Mouse (Mus musculus) hindbrain, embryonic 12.5 days (tissue): Measurements from ENCODE around the gene Fgf22. TPM values are rescaled to one million over a fixed set of nuclear protein-coding genes. Genes with fewer than 3 reads are reported as not detected.
A peak's percentile ranks its signal among the peaks of the same experiment; 100 is the strongest.
"Not testable (repeated sequence)": the region's sequence is repeated elsewhere in the genome, so short reads cannot be mapped to it uniquely, and the experiment has no call there.

ENCODE experiments used
- ATAC-seq: fragments of 200-750 bp; cut with Nextera tagmentation; 2 replicates; pipeline ENCODE4 v1.8.0; 2017; ENCODE audit warnings: moderate TSS enrichment; ENCODE audit not compliant: low FRiP score
- H3K27ac ChIP-seq: fragments of 300-500 bp; sonication (generic); 2 replicates; pipeline ENCODE4 v1.5.1; 2016; ENCODE audit warnings: mild to moderate bottlenecking
- H3K27me3 ChIP-seq: fragments of 300-500 bp; sonication (generic); 2 replicates; pipeline ENCODE4 v1.6.1; 2016; ENCODE audit warnings: mild to moderate bottlenecking
- H3K36me3 ChIP-seq: fragments of 300-500 bp; sonication (generic); 2 replicates; pipeline ENCODE4 v1.6.1; 2016; ENCODE audit warnings: mild to moderate bottlenecking
- H3K4me1 ChIP-seq: fragments of 300-500 bp; sonication (generic); 2 replicates; pipeline ENCODE4 v1.6.1; 2016
- H3K4me2 ChIP-seq: fragments of 300-500 bp; sonication (generic); replicated peaks from 2 replicates; pipeline ENCODE4 v1.6.1; 2016; ENCODE audit warnings: mild to moderate bottlenecking
- H3K4me3 ChIP-seq: fragments of 300-500 bp; sonication (generic); 2 replicates; pipeline ENCODE4 v1.5.1; 2016; ENCODE audit warnings: mild to moderate bottlenecking
- H3K9ac ChIP-seq: fragments of 300-500 bp; sonication (generic); 2 replicates; pipeline ENCODE4 v1.6.1; 2016; ENCODE audit warnings: mild to moderate bottlenecking, moderate library complexity
- H3K9me3 ChIP-seq: fragments of 300-500 bp; sonication (generic); replicated peaks from 2 replicates; pipeline ENCODE4 v1.6.1; 2016; ENCODE audit warnings: mild to moderate bottlenecking
- WGBS: fragments of 180-500 bp; shearing (Covaris S2); methylation state at CpG from one replicate; pipeline ENCODE4 v1.1.7; 2016; 5-methylcytosine and 5-hydroxymethylcytosine counted together
- polyA plus RNA-seq: library from polyadenylated mRNA; unstranded; fragments of >200 nt; fragmentation: Nextera tagmentation; extraction: Ambion mirVana; gene quantifications from 2 replicates; pipeline ENCODE4 v1.2.1, GENCODE M21; 2016

The Fgf22 gene
- polyA plus RNA-seq, 1 experiment from 2014 or later, result 0.72 TPM

DNA sequence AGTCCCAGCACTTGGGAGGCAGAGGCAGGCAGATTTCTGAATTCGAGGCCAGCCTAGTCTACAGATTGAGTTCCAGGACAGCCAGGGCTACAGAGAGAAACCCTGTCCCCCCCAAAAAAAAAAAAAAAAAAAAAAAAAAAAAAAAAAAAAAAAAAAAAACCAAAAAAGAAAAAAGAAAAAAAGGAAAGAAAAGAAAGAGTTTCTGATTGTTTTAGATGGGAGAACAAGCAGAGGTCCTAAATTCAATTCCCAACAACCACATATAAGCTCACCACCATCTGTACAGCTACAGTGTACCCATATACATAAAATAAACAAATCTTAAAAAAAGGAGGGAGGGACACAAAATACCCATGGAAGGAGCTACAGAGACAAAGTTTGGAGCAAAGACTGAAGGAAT lies 4.8 kb downstream of the Fgf22 start:
- H3K4me3 ChIP-seq, H3K27ac ChIP-seq, H3K27me3 ChIP-seq, H3K9me3 ChIP-seq, ATAC-seq, H3K4me2 ChIP-seq, H3K9ac ChIP-seq: not testable (repeated sequence)
- Histone ChIP-seq H3K36me3 (peaks cover 64% of the 10 kb centered on the region), H3K4me1 (peaks cover 17% of the 10 kb centered on the region)
- WGBS, result 100% methylated on average over 1 of the region's 1 CpGs

DNA sequence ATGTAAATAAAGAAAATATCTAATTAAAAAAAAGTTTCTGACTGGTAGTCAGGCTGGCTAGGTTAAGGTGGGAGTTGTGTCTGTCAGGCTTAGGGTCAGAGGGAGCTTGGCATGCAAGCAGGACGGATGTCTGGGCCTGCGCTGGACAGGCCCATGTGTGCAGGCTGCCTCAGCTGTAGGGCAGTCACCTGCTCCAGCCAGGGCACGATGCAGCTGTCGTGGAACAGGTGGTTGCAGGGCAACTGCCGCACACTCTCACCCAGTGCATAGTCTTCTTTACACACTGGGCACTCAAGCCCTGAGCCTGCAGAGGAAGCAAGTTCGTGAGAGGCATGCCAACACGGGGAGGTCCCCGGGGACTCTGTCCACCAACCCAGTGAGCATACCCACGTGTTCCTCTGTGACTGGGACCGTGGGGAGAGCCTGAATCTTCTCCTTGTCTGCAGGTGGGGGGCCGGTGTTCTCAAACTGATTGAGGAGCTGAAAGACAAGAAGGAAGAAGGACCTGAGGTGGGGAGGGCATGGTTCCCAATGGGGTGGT lies 5.8 kb downstream of the Fgf22 start:
- WGBS, result 96% methylated on average over 11 of the region's 11 CpGs
- H3K9ac ChIP-seq, result no peak overlapping the region
- H3K9me3 ChIP-seq, result no peaks in the 10 kb centered on the region

DNA sequence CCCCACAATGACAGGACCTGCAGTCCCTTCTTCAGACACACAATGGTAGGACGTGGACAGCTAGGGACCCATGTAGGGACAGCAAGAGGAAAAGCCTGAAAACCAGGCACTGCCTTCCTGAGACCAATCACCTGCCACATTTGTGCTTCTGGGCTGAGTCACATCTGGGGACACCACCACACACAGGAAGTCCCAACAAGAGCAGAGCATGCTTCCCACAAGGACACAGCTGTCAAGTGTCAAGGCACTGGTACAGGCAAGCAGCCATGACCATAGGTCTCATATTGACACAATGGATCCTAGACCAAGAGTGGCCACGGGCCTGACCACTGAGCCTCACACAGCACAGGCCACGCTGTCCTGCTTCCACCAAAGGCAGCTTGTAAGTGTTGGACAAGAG lies 8.0 kb downstream of the Fgf22 start:
- H3K27me3 ChIP-seq, result no peaks in the 10 kb centered on the region
- H3K27ac ChIP-seq, result no peak overlapping the region
- peaks cover 45% of the 10 kb centered on the region for H3K36me3 ChIP-seq
- H3K4me1 ChIP-seq, result peaks cover 26% of the 10 kb centered on the region
- H3K9ac ChIP-seq, result no peak overlapping the region
- H3K9me3 ChIP-seq, result no peaks in the 10 kb centered on the region
- no peak for ATAC-seq
- no peak overlapping the region for H3K4me3 ChIP-seq
- no peak overlapping the region for H3K4me2 ChIP-seq
- 90% methylated on average over 3 of the region's 3 CpGs for WGBS

More for the DNA sequence above, 5.8 kb downstream of the Fgf22 start:
- no peak overlapping the region for H3K4me2 ChIP-seq
- peaks cover 64% of the 10 kb centered on the region for H3K36me3 ChIP-seq
- ATAC-seq, result no peak
- no peaks in the 10 kb centered on the region for H3K27me3 ChIP-seq
- no peak overlapping the region for H3K27ac ChIP-seq
- H3K4me3 ChIP-seq, result no peak overlapping the region
- H3K4me1 ChIP-seq, result peaks cover 20% of the 10 kb centered on the region

DNA sequence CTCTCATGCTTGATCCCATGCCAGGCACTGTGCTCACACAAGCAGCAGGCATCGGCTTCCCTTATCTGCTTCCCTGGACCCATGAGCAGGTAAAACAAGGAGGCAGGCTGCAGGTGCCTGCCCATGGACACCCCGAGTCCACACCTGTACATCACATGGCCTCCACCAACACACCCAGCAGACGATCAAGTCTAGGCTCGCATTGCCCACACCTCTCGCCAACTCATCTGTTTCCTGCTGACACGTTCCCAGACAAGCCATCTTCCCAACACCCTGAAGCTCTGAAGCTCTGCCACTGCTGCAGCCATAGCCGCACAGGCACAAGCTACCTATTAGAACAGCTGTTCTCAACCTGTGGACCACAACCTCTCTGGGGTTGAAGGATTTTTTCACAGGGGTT lies 9.4 kb downstream of the Fgf22 start:
- H3K4me1 ChIP-seq, result peaks cover 31% of the 10 kb centered on the region
- H3K27ac ChIP-seq, result no peak overlapping the region
- H3K4me2 ChIP-seq, result no peak overlapping the region
- ATAC-seq, result no peak
- H3K36me3 ChIP-seq, result peaks cover 31% of the 10 kb centered on the region
- H3K9me3 ChIP-seq, result no peaks in the 10 kb centered on the region
- WGBS, result 91% methylated on average over 7 of the region's 7 CpGs
- H3K27me3 ChIP-seq, result no peaks in the 10 kb centered on the region
- peak overlapping the region; percentile 4; the same call in 1 of the 2 replicates for H3K9ac ChIP-seq
- no peak overlapping the region for H3K4me3 ChIP-seq

DNA sequence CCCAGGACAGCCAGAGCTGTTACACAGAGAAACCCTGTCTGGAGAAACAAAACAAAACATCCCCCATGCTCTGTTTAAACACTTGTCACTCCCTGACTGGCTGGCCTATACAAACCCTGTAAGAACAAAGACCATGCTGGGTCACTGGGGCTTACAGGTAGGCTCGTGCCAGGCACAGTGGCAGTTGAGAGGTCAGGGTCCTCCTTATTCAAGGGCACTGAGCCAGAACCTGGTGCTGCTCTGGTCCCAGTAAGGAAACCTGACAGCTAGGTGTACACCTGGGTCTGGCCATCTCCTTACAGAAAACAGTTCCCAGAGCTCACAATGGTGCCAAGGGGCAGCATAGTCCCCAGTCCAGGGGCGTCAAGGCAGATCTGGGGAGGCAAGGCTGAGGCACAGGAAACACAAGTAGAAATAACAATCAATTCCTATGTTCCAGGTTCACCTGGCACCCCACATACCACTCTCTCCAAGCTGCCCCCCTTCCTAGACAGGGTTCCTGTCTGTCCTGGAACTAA lies 10.4 kb downstream of the Fgf22 start:
- WGBS, result 74% methylated on average over 2 of the region's 2 CpGs
- peak overlapping the region; percentile 95 for H3K9ac ChIP-seq
- 0 out of 2 replicates have a peak overlapping the region, but pooled peaks have one; percentile 94 for H3K27ac ChIP-seq
- H3K27me3 ChIP-seq, result no peaks in the 10 kb centered on the region
- H3K36me3 ChIP-seq, result peaks cover 25% of the 10 kb centered on the region
- H3K4me2 ChIP-seq, result peak overlapping the region; percentile 92
- ATAC-seq, result no peak
- no peaks in the 10 kb centered on the region for H3K9me3 ChIP-seq
- peak overlapping the region; percentile 93 for H3K4me3 ChIP-seq
- peaks cover 31% of the 10 kb centered on the region for H3K4me1 ChIP-seq

DNA sequence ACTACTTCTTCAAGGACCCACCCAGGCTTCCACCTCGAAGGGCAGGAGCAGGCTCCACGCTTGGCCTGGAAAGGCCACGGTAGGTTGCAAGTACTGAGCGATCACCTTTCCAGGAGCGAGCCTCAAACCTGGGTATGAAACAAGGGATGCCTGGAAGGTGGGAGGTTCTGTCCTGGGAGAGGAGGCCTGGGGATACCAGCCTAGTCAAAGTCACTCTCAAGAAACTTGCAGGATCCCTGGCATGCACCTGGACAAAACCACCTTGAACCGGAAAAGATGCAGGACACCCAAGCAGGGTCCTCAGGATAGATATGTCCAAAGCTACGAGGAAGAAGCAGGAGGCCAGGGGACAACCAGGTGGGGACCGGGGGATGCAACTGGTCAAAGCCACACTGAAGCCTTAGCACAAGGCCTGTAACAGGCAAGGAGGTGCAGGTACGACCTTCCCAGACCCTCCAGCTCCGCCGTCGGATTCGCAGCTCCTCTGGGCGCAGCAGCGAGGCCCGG lies 11.2 kb downstream of the Fgf22 start:
- Histone ChIP-seq H3K9ac (peak overlapping the region; percentile 95), H3K4me1 (peaks cover 31% of the 10 kb centered on the region), H3K9me3 (no peaks in the 10 kb centered on the region), H3K4me2 (peak overlapping the region; percentile 92), H3K36me3 (peaks cover 17% of the 10 kb centered on the region), H3K27me3 (0 out of 2 replicates have a peak, but pooled peaks cover 5% of the 10 kb centered on the region), H3K4me3 (peak overlapping the region; percentile 93), H3K27ac (peak overlapping the region; percentile 94)
- ATAC-seq, result no peak
- 10% methylated on average over 16 of the region's 16 CpGs for WGBS

DNA sequence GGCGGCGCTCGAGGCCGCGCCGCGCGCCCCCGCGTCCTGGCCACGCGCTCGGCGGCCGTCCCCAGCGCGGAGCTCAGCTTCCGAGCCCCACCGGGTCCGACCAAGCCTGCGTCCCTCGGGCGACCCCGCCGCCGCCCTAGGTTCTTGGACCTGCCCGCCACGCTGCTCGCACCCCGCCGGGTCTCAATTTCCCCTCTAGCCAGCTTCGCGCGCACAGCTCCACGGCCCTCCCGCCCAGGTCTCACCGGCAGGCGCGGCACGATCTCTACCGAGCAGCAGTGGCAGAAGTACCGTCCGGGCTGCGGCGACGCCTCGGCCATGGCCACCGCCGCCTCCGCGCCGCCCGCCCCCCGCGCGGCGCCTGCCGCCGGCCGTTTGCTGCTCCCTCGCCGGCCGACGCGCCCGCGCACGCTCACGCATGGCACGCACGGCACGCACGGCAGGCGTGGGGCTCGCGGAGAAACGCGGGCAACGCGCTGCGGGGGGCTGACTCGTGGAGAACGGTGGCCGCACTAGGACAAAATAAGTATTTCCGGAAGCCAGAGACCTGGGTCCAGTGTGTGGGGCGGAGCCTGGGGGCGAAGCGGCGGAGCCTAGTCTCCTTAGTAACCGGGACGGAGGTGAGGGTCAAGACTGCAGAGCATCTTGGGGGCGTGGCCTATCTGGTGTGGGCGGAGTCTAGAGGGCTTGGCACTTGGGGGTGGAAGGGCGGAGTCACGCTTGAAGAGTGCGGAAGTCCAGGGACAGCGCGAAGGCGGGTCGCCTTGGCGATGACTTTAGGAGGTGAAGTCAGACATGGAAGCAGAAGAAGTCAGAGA lies 11.8 kb downstream of the Fgf22 start, which contains the start of gene Rnf126:
Gene Rnf126, minus strand, starts transcription at position 445 of the 818 bp plus-strand sequence.
- H3K36me3 ChIP-seq, result peaks cover 11% of the 10 kb centered on the region
- peak within 1 kb of the TSS; percentile 92 for H3K4me2 ChIP-seq
- H3K4me1 ChIP-seq, result peaks cover 31% of the 10 kb centered on the region

DNA sequence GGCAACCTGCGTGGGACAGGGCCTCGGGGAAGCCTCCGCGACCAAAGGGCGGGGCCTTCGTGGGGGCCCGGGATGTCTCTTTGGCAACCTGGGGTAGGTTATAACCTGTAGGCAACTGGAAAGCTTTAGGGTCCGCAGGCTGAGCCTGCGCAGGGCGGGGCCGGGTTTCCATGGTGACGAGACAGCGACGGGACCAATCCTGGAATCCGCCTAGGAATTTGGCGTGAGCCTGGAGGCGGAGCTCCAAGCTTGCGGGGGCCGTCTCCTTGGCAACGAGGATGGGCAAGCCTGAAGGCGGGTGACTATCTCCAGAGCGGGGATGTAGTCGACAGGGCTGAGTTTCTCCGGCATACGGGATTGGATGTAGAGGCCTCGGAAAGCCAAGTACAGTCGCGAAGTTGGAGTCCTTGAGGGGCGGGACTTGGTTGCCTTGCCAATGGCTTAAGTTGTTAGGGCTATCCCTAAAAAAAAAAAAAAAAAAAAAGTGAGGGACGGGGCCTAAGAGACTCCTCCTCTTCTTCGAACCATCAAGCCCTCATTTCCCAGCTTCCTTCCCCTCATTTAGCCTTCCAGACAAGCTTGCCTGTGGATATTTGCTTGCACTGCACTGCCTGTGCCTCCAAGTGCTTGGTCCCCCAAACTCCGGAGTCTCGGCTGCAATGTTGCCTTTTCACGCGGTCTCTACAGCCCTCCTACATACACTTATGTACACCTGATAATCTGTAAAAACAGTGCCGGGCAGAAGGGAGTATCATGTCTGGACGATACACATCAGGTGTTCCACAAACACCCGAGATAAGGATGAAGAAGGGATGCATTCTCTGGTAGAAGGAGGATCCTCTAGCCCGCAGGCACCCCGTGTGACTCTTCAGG lies 12.7 kb downstream of the Fgf22 start:
- peak overlapping the region; percentile 94 for H3K27ac ChIP-seq
- peaks cover 2% of the 10 kb centered on the region; the same call in 1 of the 2 replicates for H3K36me3 ChIP-seq
- H3K9me3 ChIP-seq, result no peaks in the 10 kb centered on the region; the same call in 1 of the 2 replicates
- peak; percentile 86 for ATAC-seq
- H3K27me3 ChIP-seq, result 0 out of 2 replicates have a peak, but pooled peaks cover 5% of the 10 kb centered on the region
- H3K4me1 ChIP-seq, result peaks cover 31% of the 10 kb centered on the region
- peak overlapping the region; percentile 92 for H3K4me2 ChIP-seq
- H3K4me3 ChIP-seq, result peak overlapping the region; percentile 93
- peak overlapping the region; percentile 51 for H3K9ac ChIP-seq
- 13% methylated on average over 40 of the region's 40 CpGs for WGBS

More for the DNA sequence above, 11.8 kb downstream of the Fgf22 start, which contains the start of gene Rnf126:
- peak within 1 kb of the TSS; percentile 95 for H3K9ac ChIP-seq
- H3K4me3 ChIP-seq, result peak within 1 kb of the TSS; percentile 93
- H3K27ac ChIP-seq, result peak within 1 kb of the TSS; percentile 94
- under 1% methylated on average over 98 of the region's 101 CpGs for WGBS
- 0 out of 2 replicates have a peak, but pooled peaks cover 5% of the 10 kb centered on the region for H3K27me3 ChIP-seq
- H3K9me3 ChIP-seq, result no peaks in the 10 kb centered on the region
- peak; percentile 92 for ATAC-seq

DNA sequence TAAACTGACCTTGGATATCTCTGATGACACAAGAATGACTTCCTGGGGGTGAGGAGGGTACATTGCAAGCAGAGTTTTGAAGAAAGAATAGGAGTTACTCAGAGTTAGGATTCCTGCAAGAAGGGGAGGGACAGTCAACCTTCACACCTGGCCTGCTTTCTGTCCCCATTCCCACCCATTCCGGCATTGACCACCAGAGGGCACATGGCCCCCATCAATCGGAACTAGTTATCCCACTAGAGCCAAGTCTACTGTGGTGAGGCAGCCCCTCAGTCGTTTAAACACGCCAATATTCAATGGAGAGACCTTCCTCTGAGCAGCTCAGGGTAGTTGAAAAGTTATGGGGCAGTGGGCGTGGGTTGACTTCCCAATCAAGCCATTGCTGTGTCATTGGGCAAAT lies 13.5 kb downstream of the Fgf22 start:
- Histone ChIP-seq H3K4me1 (peaks cover 31% of the 10 kb centered on the region), H3K27me3 (0 out of 2 replicates have a peak, but pooled peaks cover 5% of the 10 kb centered on the region), H3K9ac (no peak overlapping the region), H3K9me3 (no peaks in the 10 kb centered on the region; the same call in 1 of the 2 replicates), H3K4me3 (no peak overlapping the region), H3K4me2 (no peak overlapping the region), H3K27ac (no peak overlapping the region), H3K36me3 (no peaks in the 10 kb centered on the region)
- WGBS, result under 1% methylated on average over 5 of the region's 5 CpGs
- no peak for ATAC-seq

DNA sequence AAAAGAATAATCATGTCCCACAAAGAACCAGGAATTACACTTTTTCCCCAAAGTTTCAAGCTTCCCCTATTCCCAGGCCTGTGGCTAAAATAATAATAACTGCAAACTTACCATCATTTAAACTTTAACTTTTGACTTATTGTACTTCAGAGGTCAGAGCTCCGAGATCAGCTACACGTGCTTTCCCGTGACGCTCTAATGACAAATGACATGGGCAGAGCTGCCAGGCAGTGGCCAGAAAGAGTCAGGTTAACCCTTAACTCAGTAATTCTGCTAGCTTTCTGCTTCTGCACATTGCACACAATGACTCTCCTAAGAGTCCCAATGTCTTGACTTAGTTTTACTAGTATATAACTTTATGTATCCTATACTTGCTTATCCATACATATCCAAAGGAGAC lies 14.5 kb downstream of the Fgf22 start:
- H3K4me3 ChIP-seq, result no peak overlapping the region
- H3K27ac ChIP-seq, result no peak overlapping the region
- no peak overlapping the region for H3K4me2 ChIP-seq
- H3K36me3 ChIP-seq, result no peaks in the 10 kb centered on the region
- H3K4me1 ChIP-seq, result peaks cover 23% of the 10 kb centered on the region
- H3K9ac ChIP-seq, result no peak overlapping the region
- H3K9me3 ChIP-seq, result no peaks in the 10 kb centered on the region; the same call in 1 of the 2 replicates
- 58% methylated on average over 4 of the region's 4 CpGs for WGBS
- ATAC-seq, result no peak
- H3K27me3 ChIP-seq, result 0 out of 2 replicates have a peak, but pooled peaks cover 5% of the 10 kb centered on the region

DNA sequence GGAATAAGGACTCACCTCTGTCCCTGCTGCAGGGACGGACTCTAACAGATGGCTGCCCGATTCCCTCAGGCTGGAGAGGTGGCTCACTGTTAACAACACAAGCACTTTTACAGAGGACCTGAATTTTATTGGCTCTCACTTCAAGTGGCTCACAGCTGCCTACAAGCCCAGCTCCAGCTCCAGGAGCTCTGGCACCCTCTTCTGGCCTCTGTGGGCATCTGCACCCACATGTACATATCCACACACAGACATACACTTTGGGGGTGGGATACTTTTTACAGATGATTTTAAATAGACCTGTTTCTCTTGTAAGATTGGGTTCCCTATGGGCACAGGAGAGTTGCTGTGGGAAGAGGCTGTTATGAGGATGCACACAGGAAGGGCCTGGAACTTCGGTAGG lies 17.4 kb downstream of the Fgf22 start:
- no peak for ATAC-seq
- Histone ChIP-seq H3K27me3 (peaks cover 19% of the 10 kb centered on the region), H3K36me3 (no peaks in the 10 kb centered on the region), H3K27ac (no peak overlapping the region), H3K4me1 (peaks cover 12% of the 10 kb centered on the region), H3K4me3 (no peak overlapping the region), H3K9ac (no peak overlapping the region), H3K4me2 (no peak overlapping the region), H3K9me3 (no peaks in the 10 kb centered on the region; the same call in 1 of the 2 replicates)
- 92% methylated on average over 3 of the region's 3 CpGs for whole genome bisulfite sequencing
